Comparison of ENCODE assay signal across 24 mouse cellular contexts in the genomic region with DNA sequence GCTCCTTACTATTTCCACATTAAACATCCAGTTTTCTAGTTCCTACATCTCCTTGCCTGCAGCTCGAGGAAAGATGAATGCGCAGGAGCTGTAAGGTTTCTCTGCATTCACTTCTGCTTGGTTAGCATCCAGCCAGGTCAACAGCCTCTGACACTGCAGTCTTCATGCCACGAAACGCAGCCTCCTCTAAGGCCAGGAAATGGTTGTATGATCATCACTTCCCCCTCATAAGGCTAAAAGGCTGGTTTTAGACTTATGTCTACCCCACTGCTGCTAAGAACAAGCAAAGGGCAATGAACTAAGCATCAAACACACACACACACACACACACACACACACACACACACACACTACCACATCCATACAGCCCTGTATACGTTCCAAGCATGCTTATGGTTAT. TPM values are rescaled to one million over a fixed set of nuclear protein-coding genes. Genes with fewer than 3 reads are reported as not detected.
DNase-seq lines count a peak whose midpoint lies in the region; ATAC-seq and TF ChIP-seq lines count a peak whose summit lies in the region.
"Had no signal": no experiment of that assay in that cellular context is flagged by ENCODE, and none has a peak within 500 bp of the region (broad histone marks: within the 10 kb centered on the region; RNA-seq: fewer than 3 reads in every experiment).

No protein-coding gene starts in this region.

- peaks cover 33% of the 10 kb centered on the region for H3K36me3 ChIP-seq in forebrain, embryonic 10.5 days (replicated peaks)
- H3K36me3 ChIP-seq in forebrain, embryonic 16.5 days (ENCODE audit: control insufficient read depth, insufficient read depth) = no peaks in the 10 kb centered on the region
- H3K36me3 ChIP-seq in liver, postnatal 0 days (replicated peaks; ENCODE audit: insufficient read depth, low read length) = no peaks in the 10 kb centered on the region
- H3K36me3 ChIP-seq in liver, embryonic 12.5 days = no peaks in the 10 kb centered on the region
- H3K36me3 ChIP-seq: liver, embryonic 13.5 days had no signal

- H3K4me3 ChIP-seq in forebrain, embryonic 10.5 days = no peak overlapping the region
- no peak overlapping the region for H3K4me3 ChIP-seq in forebrain, embryonic 16.5 days (replicated peaks; ENCODE audit: low read length)
- no peak overlapping the region for H3K4me3 ChIP-seq in liver, postnatal 0 days (ENCODE audit: low read depth, low read length)
- no peak overlapping the region for H3K4me3 ChIP-seq in liver, embryonic 12.5 days
- no peak overlapping the region for H3K4me3 ChIP-seq in brown adipose tissue, adult 24 weeks (ENCODE audit: insufficient read depth, low read depth, low read length)
- no peak overlapping the region for H3K4me3 ChIP-seq in cerebellum, adult 2 months (replicated peaks; ENCODE audit: insufficient read depth, low read depth, low read length)
- H3K4me3 ChIP-seq: embryonic facial prominence, embryonic 15.5 days; forebrain, embryonic 15.5 days; heart, embryonic 12.5 days; hindbrain, embryonic 12.5 days; liver, embryonic 13.5 days had no signal

- no peak for TF ChIP-seq EP300 in liver, postnatal 0 days (IDR thresholded peaks at IDR 0.05; ENCODE audit: low read depth)

- peaks cover 18% of the 10 kb centered on the region for H3K4me1 ChIP-seq in forebrain, embryonic 10.5 days
- peaks cover 6% of the 10 kb centered on the region; the same call in 1 of the 2 replicates for H3K4me1 ChIP-seq in forebrain, embryonic 16.5 days (replicated peaks; ENCODE audit: control insufficient read depth, insufficient read depth, low read length)
- peaks cover 16% of the 10 kb centered on the region for H3K4me1 ChIP-seq in liver, postnatal 0 days (ENCODE audit: insufficient read depth)
- peaks cover 9% of the 10 kb centered on the region; the same call in 1 of the 2 replicates for H3K4me1 ChIP-seq in liver, embryonic 12.5 days
- H3K4me1 ChIP-seq in brown adipose tissue, adult 24 weeks (ENCODE audit: control insufficient read depth, insufficient read depth, insufficient read length, low read length) = peaks cover 12% of the 10 kb centered on the region
- peaks cover 64% of the 10 kb centered on the region for H3K4me1 ChIP-seq in cerebellum, adult 2 months (ENCODE audit: control insufficient read depth, insufficient read depth, low read length)

- H3K9ac ChIP-seq in forebrain, embryonic 16.5 days (replicated peaks; ENCODE audit: low read depth, low read length) = no peak overlapping the region
- H3K9ac ChIP-seq in liver, postnatal 0 days (replicated peaks) = peak overlapping the region; percentile 16; the same call in 1 of the 2 replicates
- no peak overlapping the region for H3K9ac ChIP-seq in liver, embryonic 12.5 days
- H3K9ac ChIP-seq: embryonic facial prominence, embryonic 15.5 days; forebrain, embryonic 15.5 days; heart, embryonic 12.5 days; hindbrain, embryonic 12.5 days; liver, embryonic 13.5 days; lung, embryonic 14.5 days had no signal

- no peak for ATAC-seq in forebrain, embryonic 16.5 days
- ATAC-seq in liver, postnatal 0 days = peak; percentile 51
- no peak for ATAC-seq in liver, embryonic 12.5 days
- 0 out of 2 replicates have a peak, but pooled peaks have one; percentile 20 for ATAC-seq in megakaryocyte progenitor cell, adult 5-6 weeks (replicated peaks; ENCODE audit: poor library complexity)
- ATAC-seq: CD4-positive, CD25-positive, alpha-beta regulatory T cell, adult 4 months; forebrain, embryonic 15.5 days had no signal

- TF ChIP-seq CTCF in liver, postnatal 0 days (IDR thresholded peaks at IDR 0.05; ENCODE audit: low read depth) = no peak
- TF ChIP-seq CTCF in cerebellum, adult 2 months (IDR thresholded peaks at IDR 0.05; ENCODE audit: borderline replicate concordance, insufficient read depth, low read depth, low read length) = no peak

- H3K4me2 ChIP-seq in forebrain, embryonic 16.5 days (ENCODE audit: low read length) = no peak overlapping the region
- no peak overlapping the region for H3K4me2 ChIP-seq in liver, postnatal 0 days (ENCODE audit: low read depth, low read length)
- H3K4me2 ChIP-seq in liver, embryonic 12.5 days = no peak overlapping the region
- H3K4me2 ChIP-seq: embryonic facial prominence, embryonic 15.5 days; forebrain, embryonic 15.5 days; heart, embryonic 12.5 days; hindbrain, embryonic 12.5 days; liver, embryonic 13.5 days; lung, embryonic 14.5 days; midbrain, embryonic 11.5 days had no signal

- TF ChIP-seq POLR2A in cerebellum, adult 2 months (IDR thresholded peaks at IDR 0.05; ENCODE audit: borderline replicate concordance, insufficient read depth, low read length) = no peak

- 90% methylated on average over 5 of the region's 5 CpGs for WGBS in forebrain, embryonic 10.5 days
- WGBS in forebrain, embryonic 16.5 days = 87% methylated on average over 5 of the region's 5 CpGs
- 52% methylated on average over 5 of the region's 5 CpGs for WGBS in liver, postnatal 0 days (ENCODE audit: insufficient replicate concordance)
- 54% methylated on average over 5 of the region's 5 CpGs for whole genome bisulfite sequencing in liver, embryonic 12.5 days (ENCODE audit: insufficient replicate concordance)
- 43% methylated on average over 5 of the region's 5 CpGs for WGBS in cerebellum, adult 2 months

- no peaks in the 10 kb centered on the region for H3K27me3 ChIP-seq in forebrain, embryonic 10.5 days (ENCODE audit: poor library complexity, severe bottlenecking)
- H3K27me3 ChIP-seq in forebrain, embryonic 16.5 days (replicated peaks; ENCODE audit: control insufficient read depth, insufficient read depth, low read length) = no peaks in the 10 kb centered on the region
- no peaks in the 10 kb centered on the region for H3K27me3 ChIP-seq in liver, postnatal 0 days (ENCODE audit: insufficient read depth, low read length)
- no peaks in the 10 kb centered on the region for H3K27me3 ChIP-seq in liver, embryonic 12.5 days (replicated peaks)
- H3K27me3 ChIP-seq in cerebellum, adult 2 months (ENCODE audit: control insufficient read depth, insufficient read depth, low read length) = no peaks in the 10 kb centered on the region
- H3K27me3 ChIP-seq: embryonic facial prominence, embryonic 15.5 days; forebrain, embryonic 15.5 days; heart, embryonic 12.5 days; hindbrain, embryonic 12.5 days; liver, embryonic 13.5 days had no signal

- H3K9me3 ChIP-seq in forebrain, embryonic 10.5 days = no peaks in the 10 kb centered on the region
- H3K9me3 ChIP-seq in forebrain, embryonic 16.5 days (ENCODE audit: control insufficient read depth, low read length) = no peaks in the 10 kb centered on the region
- H3K9me3 ChIP-seq in liver, postnatal 0 days (ENCODE audit: low read length) = no peaks in the 10 kb centered on the region
- no peaks in the 10 kb centered on the region for H3K9me3 ChIP-seq in liver, embryonic 12.5 days (replicated peaks)
- H3K9me3 ChIP-seq: embryonic facial prominence, embryonic 15.5 days; forebrain, embryonic 15.5 days; heart, embryonic 12.5 days; hindbrain, embryonic 12.5 days; liver, embryonic 13.5 days had no signal

- no peak for DNase-seq in forebrain, embryonic 10.5 days (ENCODE audit: extremely low spot score, low spot score)
- no peak for DNase-seq in liver, postnatal 0 days
- no peak for DNase-seq in cerebellum, adult 9-10 months
- no peak for DNase-seq in cerebellum, adult 2 months
- DNase-seq: adrenal gland, postnatal 36 days; cerebellum, adult 11 months; cerebellum, postnatal 25 days; gastrocnemius, postnatal 14 days; heart, postnatal 10 days; liver, embryonic 13.5 days; right cerebral cortex, postnatal 14 days; thymus, adult 18-20 months; thymus, postnatal 36 days had no signal

- 0 out of 2 replicates have a peak overlapping the region, but pooled peaks have one; percentile 41 for H3K27ac ChIP-seq in forebrain, embryonic 10.5 days
- H3K27ac ChIP-seq in forebrain, embryonic 16.5 days (ENCODE audit: low read length) = no peak overlapping the region
- H3K27ac ChIP-seq in liver, postnatal 0 days (ENCODE audit: low read depth) = peak overlapping the region; percentile 39
- no peak overlapping the region for H3K27ac ChIP-seq in liver, embryonic 12.5 days
- 0 out of 2 replicates have a peak overlapping the region, but pooled peaks have one; percentile 20 for H3K27ac ChIP-seq in brown adipose tissue, adult 24 weeks (replicated peaks; ENCODE audit: low read depth, low read length)
- H3K27ac ChIP-seq in cerebellum, adult 2 months (ENCODE audit: insufficient read depth, low read length) = no peak overlapping the region
- H3K27ac ChIP-seq: embryonic facial prominence, embryonic 15.5 days; forebrain, embryonic 15.5 days; hindbrain, embryonic 12.5 days; liver, embryonic 13.5 days had no signal

RNA-seq across cellular contexts. Expression of a gene that starts 16.5 kb away (rescaled TPM):
- polyA plus RNA-seq in forebrain, embryonic 10.5 days (2016; fragmentation: Nextera tagmentation; extraction: Ambion mirVana) = 2.1 and 2.4 TPM in 2 replicates
- polyA plus RNA-seq in forebrain, embryonic 16.5 days (2015; fragmentation: Nextera tagmentation; extraction: Ambion mirVana) = 12.5 and 15.7 TPM in 2 replicates
- polyA plus RNA-seq in liver, postnatal 0 days (2015; fragmentation: Nextera tagmentation; extraction: Ambion mirVana) = 0.13 and 0.20 TPM in 2 replicates
- 0.25 and 0.31 TPM in 2 replicates for polyA plus RNA-seq in liver, embryonic 12.5 days (2016; fragmentation: Nextera tagmentation; extraction: Ambion mirVana)
- polyA plus RNA-seq in brown adipose tissue, adult 24 weeks (2012; ENCODE audit: insufficient read depth, insufficient read length, missing spikeins) = 2.7 and 4.0 TPM in 2 replicates
- total RNA-seq in megakaryocyte progenitor cell, adult 5-6 weeks (2015) = 0.12 TPM in 2 replicates
- total RNA-seq in megakaryocyte progenitor cell, adult 5-6 weeks (2017) = 0.03 and 0.17 TPM in 2 replicates
- 39.8 and 41.5 TPM in 2 replicates for polyA plus RNA-seq in cerebellum, adult 2 months (2012; rRNA removed)
- polyA plus RNA-seq: CD4-positive, CD25-positive, alpha-beta regulatory T cell, adult 4 months had no signal

Comparison
In these comparisons a context has a peak if more than half of its experiments do, and no peak if none do; other contexts are left out.
1. H3K27ac ChIP-seq: peak in forebrain, embryonic 10.5 days (single experiment), liver, postnatal 0 days (single experiment) and brown adipose tissue, adult 24 weeks (single experiment); none in forebrain, embryonic 16.5 days (single experiment), liver, embryonic 12.5 days (single experiment) and cerebellum, adult 2 months (single experiment).
2. ATAC-seq: peak in liver, postnatal 0 days (single experiment) and megakaryocyte progenitor cell, adult 5-6 weeks (single experiment); none in forebrain, embryonic 16.5 days (single experiment) and liver, embryonic 12.5 days (single experiment).